Mouse (Mus musculus): ENCODE data around the gene Reg1.

GRCm38 (mm10) chr6:78463266-78463665 lies 40.8 kb downstream of the Reg1 start:
- TF ChIP-seq POLR2A (IDR thresholded peaks at IDR 0.05; ENCODE audit: extremely low read depth, insufficient read depth, low read length): no peak
- no peak for TF ChIP-seq CTCF (IDR thresholded peaks at IDR 0.05; ENCODE audit: extremely low read depth, insufficient read depth, low read length)
